Mouse (Mus musculus) small intestine, adult 2 months (tissue): ENCODE measurements around the gene Cpne6. TPM values are rescaled to one million over a fixed set of nuclear protein-coding genes. Genes with fewer than 3 reads are reported as not detected.

ENCODE experiments used
- H3K27ac ChIP-seq: fragments of 200-500 bp; 2 replicates; pipeline ENCODE4 v1.5.1; 2012; ENCODE audit warnings: low read depth, low read length, control low read depth, inconsistent platforms; ENCODE audit not compliant: insufficient read depth
- H3K27me3 ChIP-seq: fragments of 200-500 bp; 2 replicates; pipeline ENCODE4 v1.6.1; 2012; ENCODE audit warnings: mild to moderate bottlenecking, moderate library complexity, low read length, inconsistent platforms; ENCODE audit not compliant: control insufficient read depth, insufficient read depth
- H3K36me3 ChIP-seq: fragments of 200-500 bp; 2 replicates; pipeline ENCODE4 v1.6.1; 2012; ENCODE audit warnings: mild to moderate bottlenecking, low read length, control low read depth, inconsistent platforms; ENCODE audit not compliant: control insufficient read depth, insufficient read depth
- H3K4me1 ChIP-seq: fragments of 200-500 bp; 2 replicates; pipeline ENCODE4 v1.6.1; 2012; ENCODE audit warnings: low read length, inconsistent platforms, mixed read lengths; ENCODE audit not compliant: control insufficient read depth, insufficient read depth, insufficient read length
- H3K4me3 ChIP-seq: fragments of 200-500 bp; 2 replicates; pipeline ENCODE4 v1.5.1; 2012; ENCODE audit warnings: low read depth, mild to moderate bottlenecking, control low read depth, inconsistent platforms, low read length, moderate library complexity
- CTCF ChIP-seq: fragments of 200-500 bp; IDR thresholded peaks from 2 replicates; pipeline ENCODE4 v1.5.1; 2012; ENCODE audit warnings: low read depth, mild to moderate bottlenecking, control low read depth, inconsistent platforms, low read length, moderate library complexity, mixed read lengths; ENCODE audit not compliant: insufficient replicate concordance, insufficient read length; ENCODE audit errors: extremely low read depth
- POLR2A ChIP-seq: fragments of 200-500 bp; IDR thresholded peaks from 2 replicates; pipeline ENCODE4 v1.6.1; 2012; ENCODE audit warnings: low read depth, mild to moderate bottlenecking, control low read depth, inconsistent platforms, low read length, moderate library complexity
- WGBS: fragments of 180-500 bp; shearing (Covaris S2); methylation state at CpG from one replicate; pipeline ENCODE4 v1.1.7; 2018; 5-methylcytosine and 5-hydroxymethylcytosine counted together
- polyA plus RNA-seq: library from polyadenylated mRNA; depleted of rRNA; stranded (reverse); fragments of >200 nt; gene quantifications from 2 replicates; pipeline ENCODE4 v1.2.3, GENCODE M21; 2012; rRNA removed

The Cpne6 gene
- not detected in 2 replicates for polyA plus RNA-seq

GRCm38 (mm10) chr14:55510125-55510731 lies at the start of gene Cpne6:
TSS of gene Cpne6 (plus strand) at chr14:55510445.
- TF ChIP-seq POLR2A (no peak), CTCF (no peak)
- 63% methylated on average over 22 of the region's 22 CpGs for WGBS
- Histone ChIP-seq H3K27me3 (0 out of 2 replicates have a peak, but pooled peaks cover 3% of the 10 kb centered on the region), H3K27ac (no peak within 1 kb of the TSS), H3K36me3 (no peaks in the 10 kb centered on the region), H3K4me3 (no peak within 1 kb of the TSS), H3K4me1 (no peaks in the 10 kb centered on the region)

DNA sequence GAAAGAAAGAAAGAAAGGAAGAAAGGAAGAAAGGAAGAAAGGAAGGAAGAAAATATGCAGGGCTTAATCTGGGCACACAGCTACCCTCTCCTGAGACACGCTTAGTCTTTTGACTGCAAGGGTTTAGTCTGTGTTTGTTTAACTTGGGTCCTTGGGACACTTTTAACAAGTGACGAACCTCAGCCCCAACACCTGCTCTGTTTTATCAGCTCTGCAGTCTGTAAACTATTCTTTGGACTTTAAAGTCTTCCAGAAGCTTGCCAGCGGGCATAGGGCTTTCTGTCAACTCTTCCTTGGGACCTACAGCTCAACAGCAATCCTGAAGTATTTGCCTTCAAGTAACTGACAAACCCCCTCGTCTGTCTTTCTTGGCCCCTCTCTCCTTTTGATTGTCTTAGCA lies 48.5 kb upstream of the Cpne6 start:
- H3K4me3 ChIP-seq = no peak overlapping the region
- peak overlapping the region; percentile 52 for H3K27ac ChIP-seq
- H3K27me3 ChIP-seq = no peaks in the 10 kb centered on the region
- WGBS = 11% methylated on average over 4 of the region's 4 CpGs
- H3K36me3 ChIP-seq = no peaks in the 10 kb centered on the region
- no peak for TF ChIP-seq CTCF
- TF ChIP-seq POLR2A = no peak
- peaks cover 18% of the 10 kb centered on the region for H3K4me1 ChIP-seq

- Histone ChIP-seq H3K36me3 (no peaks in the 10 kb centered on the region), H3K4me3 (no peak overlapping the region), H3K27me3 (no peaks in the 10 kb centered on the region), H3K4me1 (peaks cover 35% of the 10 kb centered on the region; the same call in 1 of the 2 replicates), H3K27ac (no peak overlapping the region)
- WGBS = 40% methylated on average over 4 of the region's 4 CpGs
- TF ChIP-seq CTCF (no peak), POLR2A (no peak)
These were observed 43.8 kb upstream of the Cpne6 start for GRCm38 (mm10) chr14:55466481-55466880.

DNA sequence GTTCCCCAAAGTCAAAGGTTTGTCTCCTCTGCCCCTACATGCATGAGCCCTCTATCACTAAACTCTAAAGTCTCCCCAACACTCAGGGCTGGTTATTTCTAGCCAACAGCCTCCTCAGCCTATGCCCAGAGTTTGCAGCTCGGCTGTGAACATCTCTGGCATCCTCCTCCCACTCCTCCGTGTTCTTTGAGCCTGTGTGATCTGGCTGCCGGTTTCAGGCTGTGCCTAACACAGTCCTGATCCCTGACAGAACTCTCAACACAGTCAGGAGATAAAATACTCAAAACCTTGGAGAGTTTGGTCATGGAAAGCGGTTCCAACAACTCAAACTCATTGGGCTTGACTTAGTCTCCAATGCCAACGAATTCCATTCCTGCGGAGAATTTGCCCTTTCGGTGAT lies 43.1 kb upstream of the Cpne6 start:
- Histone ChIP-seq H3K4me3 (no peak overlapping the region), H3K4me1 (peaks cover 32% of the 10 kb centered on the region; the same call in 1 of the 2 replicates), H3K27me3 (no peaks in the 10 kb centered on the region), H3K27ac (0 out of 2 replicates have a peak overlapping the region, but pooled peaks have one; percentile 3), H3K36me3 (no peaks in the 10 kb centered on the region)
- no peak for TF ChIP-seq POLR2A
- no peak for TF ChIP-seq CTCF
- WGBS = 76% methylated on average over 7 of the region's 7 CpGs

DNA sequence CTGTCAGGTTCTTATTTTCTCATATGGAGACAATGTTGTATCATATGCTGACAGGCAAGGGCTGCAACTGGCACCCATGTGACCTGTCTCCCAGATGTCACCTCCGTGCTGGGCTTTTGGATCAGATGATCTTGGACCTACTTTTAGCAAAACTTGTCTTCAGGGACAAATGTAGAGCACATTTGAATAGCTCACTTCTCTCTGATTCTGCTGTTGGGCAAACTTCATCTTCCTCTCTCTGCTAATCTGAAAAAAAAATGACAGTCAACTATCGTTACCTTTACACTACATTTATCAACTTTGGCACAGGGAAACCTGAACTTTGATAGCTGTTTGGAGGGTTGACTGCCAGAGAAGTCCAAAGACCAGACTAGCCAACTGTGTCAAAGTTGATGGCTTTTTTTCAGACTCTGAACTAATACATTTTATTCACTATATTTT lies 41.9 kb upstream of the Cpne6 start:
- H3K27ac ChIP-seq = peak overlapping the region; percentile 86
- no peak overlapping the region for H3K4me3 ChIP-seq
- TF ChIP-seq POLR2A = no peak
- no peak for TF ChIP-seq CTCF
- no peaks in the 10 kb centered on the region for H3K27me3 ChIP-seq
- peaks cover 28% of the 10 kb centered on the region; the same call in 1 of the 2 replicates for H3K4me1 ChIP-seq
- no peaks in the 10 kb centered on the region for H3K36me3 ChIP-seq
- WGBS = 25% methylated on average over 2 of the region's 2 CpGs

DNA sequence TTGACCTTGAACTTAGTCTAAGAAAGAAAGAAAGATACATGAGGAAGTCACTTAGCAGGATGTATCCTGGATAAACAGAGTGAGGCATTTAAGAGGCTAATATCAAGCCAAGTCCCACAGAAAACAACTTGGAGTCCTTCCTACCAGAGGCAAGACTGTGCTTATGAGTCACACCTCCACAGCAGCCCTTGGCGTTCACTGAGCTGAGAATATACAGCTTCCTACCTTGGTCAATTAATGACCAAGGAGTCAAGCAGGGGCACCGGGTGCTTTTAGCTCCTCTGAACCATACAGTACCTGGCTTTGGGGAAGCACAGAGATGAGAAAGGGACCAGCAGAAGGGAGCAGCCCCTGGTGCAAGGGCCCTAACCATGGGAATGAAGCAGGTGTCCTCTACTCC lies 41.2 kb upstream of the Cpne6 start:
- H3K4me1 ChIP-seq = peaks cover 28% of the 10 kb centered on the region; the same call in 1 of the 2 replicates
- no peak overlapping the region for H3K4me3 ChIP-seq
- whole genome bisulfite sequencing = 13% methylated on average over 2 of the region's 2 CpGs
- H3K27ac ChIP-seq = peak overlapping the region; percentile 85
- no peaks in the 10 kb centered on the region for H3K27me3 ChIP-seq
- no peak for TF ChIP-seq POLR2A
- TF ChIP-seq CTCF = no peak
- no peaks in the 10 kb centered on the region for H3K36me3 ChIP-seq

- no peak for TF ChIP-seq POLR2A
- no peak for TF ChIP-seq CTCF
- WGBS = 32% methylated on average over 6 of the region's 6 CpGs
- peaks cover 28% of the 10 kb centered on the region; the same call in 1 of the 2 replicates for H3K4me1 ChIP-seq
- H3K36me3 ChIP-seq = no peaks in the 10 kb centered on the region
- no peak overlapping the region for H3K4me3 ChIP-seq
- H3K27ac ChIP-seq = peak overlapping the region; percentile 85
- H3K27me3 ChIP-seq = no peaks in the 10 kb centered on the region
These were observed 40.4 kb upstream of the Cpne6 start for GRCm38 (mm10) chr14:55469821-55470220.
